Mouse (Mus musculus): ENCODE results near the gene Dnaja2. TPM values are rescaled to one million over a fixed set of nuclear protein-coding genes. Genes with fewer than 3 reads are reported as not detected.

The Dnaja2 gene
- total and polyA plus RNA-seq, 2 experiments from 2014 or later = 87.3 to 164 TPM

- ATAC-seq = no peak
- no peak overlapping the region for H3K27ac ChIP-seq (ENCODE audit: low read depth, low read length)
- DNase-seq = no peak
- H3K4me1 ChIP-seq (ENCODE audit: insufficient read depth) = no peaks in the 10 kb centered on the region
- H3K36me3 ChIP-seq (ENCODE audit: insufficient read depth) = no peaks in the 10 kb centered on the region
- no peaks in the 10 kb centered on the region for H3K27me3 ChIP-seq (ENCODE audit: insufficient read depth, low read length)
- no peak for TF ChIP-seq CTCF (IDR thresholded peaks at IDR 0.05; ENCODE audit: low read depth)
- no peak overlapping the region for H3K4me3 ChIP-seq (ENCODE audit: low read depth, low read length)
- H3K4me2 ChIP-seq (ENCODE audit: low read depth) = no peak overlapping the region
- WGBS = 85% methylated on average over 2 of the region's 2 CpGs
- no peak overlapping the region for H3K9ac ChIP-seq
- no peaks in the 10 kb centered on the region for H3K9me3 ChIP-seq (ENCODE audit: low read length)
Observed at GRCm38 (mm10) chr8:85573972-85574496, 18.9 kb upstream of the Dnaja2 start.

GRCm38 (mm10) chr8:85570466-85570865, 15.3 kb upstream of the Dnaja2 start:
- WGBS = 87% methylated on average over 4 of the region's 4 CpGs
- no peak overlapping the region for H3K27ac ChIP-seq (ENCODE audit: low read depth, low read length)
- ATAC-seq = no peak

GRCm38 (mm10) chr8:85567801-85568200, 12.7 kb upstream of the Dnaja2 start:
- no peak overlapping the region for H3K27ac ChIP-seq (ENCODE audit: low read depth, low read length)
- no peak for DNase-seq
- no peak for ATAC-seq
- H3K4me2 ChIP-seq (ENCODE audit: low read depth) = no peak overlapping the region
- no peaks in the 10 kb centered on the region for H3K4me1 ChIP-seq (ENCODE audit: insufficient read depth)
- no peak overlapping the region for H3K4me3 ChIP-seq (ENCODE audit: low read depth, low read length)
- no peaks in the 10 kb centered on the region for H3K9me3 ChIP-seq (ENCODE audit: low read length)
- H3K27me3 ChIP-seq (ENCODE audit: insufficient read depth, low read length) = no peaks in the 10 kb centered on the region
- no peaks in the 10 kb centered on the region for H3K36me3 ChIP-seq (ENCODE audit: insufficient read depth)
- H3K9ac ChIP-seq = no peak overlapping the region
- TF ChIP-seq CTCF (IDR thresholded peaks at IDR 0.05; ENCODE audit: low read depth) = no peak
- WGBS = 92% methylated on average over 2 of the region's 2 CpGs

More at GRCm38 (mm10) chr8:85570466-85570865, 15.3 kb upstream of the Dnaja2 start:
- H3K27me3 ChIP-seq (ENCODE audit: insufficient read depth, low read length) = no peaks in the 10 kb centered on the region
- DNase-seq = no peak
- H3K36me3 ChIP-seq (ENCODE audit: insufficient read depth) = no peaks in the 10 kb centered on the region
- no peak overlapping the region for H3K4me3 ChIP-seq (ENCODE audit: low read depth, low read length)
- no peak overlapping the region for H3K4me2 ChIP-seq (ENCODE audit: low read depth)
- no peak for TF ChIP-seq CTCF (IDR thresholded peaks at IDR 0.05; ENCODE audit: low read depth)
- H3K9me3 ChIP-seq (ENCODE audit: low read length) = no peaks in the 10 kb centered on the region
- H3K9ac ChIP-seq = no peak overlapping the region
- H3K4me1 ChIP-seq (ENCODE audit: insufficient read depth) = no peaks in the 10 kb centered on the region

GRCm38 (mm10) chr8:85565186-85565585, 10.0 kb upstream of the Dnaja2 start:
- 82% methylated on average over 3 of the region's 3 CpGs for WGBS
- H3K9me3 ChIP-seq (ENCODE audit: low read length) = no peaks in the 10 kb centered on the region
- no peaks in the 10 kb centered on the region for H3K4me1 ChIP-seq (ENCODE audit: insufficient read depth)
- no peak overlapping the region for H3K4me2 ChIP-seq (ENCODE audit: low read depth)
- ATAC-seq (no peak), DNase-seq (no peak)
- H3K27ac ChIP-seq (ENCODE audit: low read depth, low read length) = no peak overlapping the region
- H3K36me3 ChIP-seq (ENCODE audit: insufficient read depth) = no peaks in the 10 kb centered on the region
- H3K4me3 ChIP-seq (ENCODE audit: low read depth, low read length) = no peak overlapping the region
- TF ChIP-seq CTCF (IDR thresholded peaks at IDR 0.05; ENCODE audit: low read depth) = no peak
- no peaks in the 10 kb centered on the region for H3K27me3 ChIP-seq (ENCODE audit: insufficient read depth, low read length)
- no peak overlapping the region for H3K9ac ChIP-seq

- no peak for DNase-seq
- no peaks in the 10 kb centered on the region for H3K36me3 ChIP-seq (ENCODE audit: insufficient read depth)
- no peak for ATAC-seq
- H3K9ac ChIP-seq = no peak overlapping the region
- H3K4me1 ChIP-seq (ENCODE audit: insufficient read depth) = no peaks in the 10 kb centered on the region
- H3K27ac ChIP-seq (ENCODE audit: low read depth, low read length) = no peak overlapping the region
- no peaks in the 10 kb centered on the region for H3K27me3 ChIP-seq (ENCODE audit: insufficient read depth, low read length)
- TF ChIP-seq CTCF (IDR thresholded peaks at IDR 0.05; ENCODE audit: low read depth) = no peak
- H3K9me3 ChIP-seq (ENCODE audit: low read length) = no peaks in the 10 kb centered on the region
- 96% methylated on average over 8 of the region's 8 CpGs for WGBS
- no peak overlapping the region for H3K4me3 ChIP-seq (ENCODE audit: low read depth, low read length)
- H3K4me2 ChIP-seq (ENCODE audit: low read depth) = no peak overlapping the region
Observed at GRCm38 (mm10) chr8:85563336-85563735, 8.2 kb upstream of the Dnaja2 start.

GRCm38 (mm10) chr8:85559966-85560365, 4.8 kb upstream of the Dnaja2 start:
- Histone ChIP-seq H3K9me3 (ENCODE audit: low read length) (no peaks in the 10 kb centered on the region), H3K4me1 (ENCODE audit: insufficient read depth) (no peaks in the 10 kb centered on the region), H3K27ac (ENCODE audit: low read depth, low read length) (no peak overlapping the region), H3K4me2 (ENCODE audit: low read depth) (no peak overlapping the region), H3K36me3 (ENCODE audit: insufficient read depth) (no peaks in the 10 kb centered on the region), H3K9ac (no peak overlapping the region), H3K4me3 (ENCODE audit: low read depth, low read length) (no peak overlapping the region), H3K27me3 (ENCODE audit: insufficient read depth, low read length) (no peaks in the 10 kb centered on the region)
- no peak for TF ChIP-seq CTCF (IDR thresholded peaks at IDR 0.05; ENCODE audit: low read depth)
- WGBS = 67% methylated on average over 2 of the region's 2 CpGs
- DNase-seq = no peak
- no peak for ATAC-seq

GRCm38 (mm10) chr8:85559201-85559600, 4.1 kb upstream of the Dnaja2 start:
- DNase-seq (no peak), ATAC-seq (no peak)
- H3K4me3 ChIP-seq (ENCODE audit: low read depth, low read length) = no peak overlapping the region
- no peak overlapping the region for H3K9ac ChIP-seq
- no peak overlapping the region for H3K4me2 ChIP-seq (ENCODE audit: low read depth)
- no peaks in the 10 kb centered on the region for H3K4me1 ChIP-seq (ENCODE audit: insufficient read depth)
- 94% methylated on average over 1 of the region's 1 CpGs for WGBS
- H3K9me3 ChIP-seq (ENCODE audit: low read length) = no peaks in the 10 kb centered on the region
- H3K27me3 ChIP-seq (ENCODE audit: insufficient read depth, low read length) = no peaks in the 10 kb centered on the region
- no peak overlapping the region for H3K27ac ChIP-seq (ENCODE audit: low read depth, low read length)
- no peaks in the 10 kb centered on the region for H3K36me3 ChIP-seq (ENCODE audit: insufficient read depth)
- TF ChIP-seq CTCF (IDR thresholded peaks at IDR 0.05; ENCODE audit: low read depth) = no peak

Measured in forebrain, postnatal 0 days (tissue).